Mouse (Mus musculus): Measurements from ENCODE around the gene Dcaf8. TPM values are rescaled to one million over a fixed set of nuclear protein-coding genes. Genes with fewer than 3 reads are reported as not detected.

Gene Dcaf8
- polyA plus RNA-seq, 1 experiment from 2014 or later = 134 TPM

- Histone ChIP-seq H3K4me1 (peaks cover 51% of the 10 kb centered on the region), H3K4me3 (peak overlapping the region; percentile 71), H3K9me3 (no peaks in the 10 kb centered on the region), H3K27ac (peak overlapping the region; percentile 91), H3K27me3 (no peaks in the 10 kb centered on the region), H3K36me3 (peaks cover 3% of the 10 kb centered on the region; the same call in 1 of the 2 replicates), H3K4me2 (peak overlapping the region; percentile 67), H3K9ac (0 out of 2 replicates have a peak overlapping the region, but pooled peaks have one; percentile 76)
- ATAC-seq (ENCODE audit: insufficient number of reproducible peaks, low FRiP score, low TSS enrichment, low read depth) = no peak
- 15% methylated on average over 7 of the region's 7 CpGs for WGBS
Observed at GRCm38 (mm10) chr1:172207111-172207584, 59.3 kb downstream of the Dcaf8 start.

- no peaks in the 10 kb centered on the region for H3K36me3 ChIP-seq
- H3K4me3 ChIP-seq = no peak overlapping the region
- H3K4me2 ChIP-seq = no peak overlapping the region
- WGBS = 49% methylated on average over 5 of the region's 5 CpGs
- H3K27me3 ChIP-seq = no peaks in the 10 kb centered on the region
- peaks cover 15% of the 10 kb centered on the region for H3K4me1 ChIP-seq
- no peak overlapping the region for H3K9ac ChIP-seq
- ATAC-seq (ENCODE audit: insufficient number of reproducible peaks, low FRiP score, low TSS enrichment, low read depth) = no peak
- H3K9me3 ChIP-seq = no peaks in the 10 kb centered on the region
- no peak overlapping the region for H3K27ac ChIP-seq
Observed at GRCm38 (mm10) chr1:172212776-172213175, 64.9 kb downstream of the Dcaf8 start.

- H3K9ac ChIP-seq = no peak overlapping the region
- no peak overlapping the region for H3K27ac ChIP-seq
- no peak overlapping the region for H3K4me2 ChIP-seq
- ATAC-seq (ENCODE audit: insufficient number of reproducible peaks, low FRiP score, low TSS enrichment, low read depth) = no peak
- no peaks in the 10 kb centered on the region for H3K36me3 ChIP-seq
- 70% methylated on average over 4 of the region's 4 CpGs for whole genome bisulfite sequencing
- no peaks in the 10 kb centered on the region for H3K9me3 ChIP-seq
- H3K4me3 ChIP-seq = no peak overlapping the region
- no peaks in the 10 kb centered on the region for H3K27me3 ChIP-seq
- H3K4me1 ChIP-seq = peaks cover 20% of the 10 kb centered on the region
Observed at GRCm38 (mm10) chr1:172213771-172214170, 65.9 kb downstream of the Dcaf8 start.

DNA sequence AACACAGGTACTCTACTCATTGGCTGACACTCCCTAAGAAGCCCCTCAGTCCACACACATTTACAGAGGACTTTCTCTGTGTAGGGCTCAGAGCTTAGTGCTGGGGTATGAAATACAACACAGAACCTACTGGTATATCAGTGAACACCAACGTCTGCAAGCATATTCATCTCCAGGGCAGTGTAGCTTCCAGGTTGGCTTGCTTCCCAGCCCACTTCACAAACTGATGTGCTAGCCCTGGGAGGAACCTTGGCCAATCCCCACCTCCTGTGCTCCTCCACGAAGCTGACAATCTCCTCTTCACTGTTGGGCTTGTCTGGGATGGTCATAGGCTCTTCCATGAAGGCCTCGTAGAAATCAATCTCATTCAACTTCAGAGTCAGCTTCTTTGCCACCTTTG lies 66.9 kb downstream of the Dcaf8 start:
- H3K4me1 ChIP-seq = peaks cover 30% of the 10 kb centered on the region
- no peaks in the 10 kb centered on the region for H3K36me3 ChIP-seq
- no peak overlapping the region for H3K4me2 ChIP-seq
- H3K27me3 ChIP-seq = no peaks in the 10 kb centered on the region
- 53% methylated on average over 3 of the region's 3 CpGs for WGBS
- ATAC-seq (ENCODE audit: insufficient number of reproducible peaks, low FRiP score, low TSS enrichment, low read depth) = no peak
- no peak overlapping the region for H3K4me3 ChIP-seq
- H3K27ac ChIP-seq = no peak overlapping the region
- no peak overlapping the region for H3K9ac ChIP-seq
- H3K9me3 ChIP-seq = no peaks in the 10 kb centered on the region

- H3K27ac ChIP-seq = peak overlapping the region; percentile 84
- peak overlapping the region; percentile 22 for H3K4me3 ChIP-seq
- H3K4me2 ChIP-seq = peak overlapping the region; percentile 40
- no peaks in the 10 kb centered on the region for H3K9me3 ChIP-seq
- peak overlapping the region; percentile 7; the same call in 1 of the 2 replicates for H3K9ac ChIP-seq
- peaks cover 54% of the 10 kb centered on the region for H3K4me1 ChIP-seq
- H3K27me3 ChIP-seq = no peaks in the 10 kb centered on the region
- no peaks in the 10 kb centered on the region for H3K36me3 ChIP-seq
- 0% methylated on average over 5 of the region's 5 CpGs for WGBS
- ATAC-seq (ENCODE audit: insufficient number of reproducible peaks, low FRiP score, low TSS enrichment, low read depth) = 0 out of 2 replicates have a peak, but pooled peaks have one; percentile 26
Observed at GRCm38 (mm10) chr1:172217148-172217547, 69.3 kb downstream of the Dcaf8 start.

- no peak overlapping the region for H3K4me3 ChIP-seq
- no peaks in the 10 kb centered on the region for H3K27me3 ChIP-seq
- WGBS = 62% methylated on average over 15 of the region's 15 CpGs
- no peak overlapping the region for H3K9ac ChIP-seq
- H3K4me2 ChIP-seq = no peak overlapping the region
- ATAC-seq (ENCODE audit: insufficient number of reproducible peaks, low FRiP score, low TSS enrichment, low read depth) = no peak
- H3K9me3 ChIP-seq = no peaks in the 10 kb centered on the region
- H3K36me3 ChIP-seq = no peaks in the 10 kb centered on the region
- peaks cover 56% of the 10 kb centered on the region for H3K4me1 ChIP-seq
- peak overlapping the region; percentile 87; the same call in 1 of the 2 replicates for H3K27ac ChIP-seq
Observed at GRCm38 (mm10) chr1:172218164-172218910, 70.5 kb downstream of the Dcaf8 start.

GRCm38 (mm10) chr1:172219451-172220406 lies 71.8 kb downstream of the Dcaf8 start, which contains the start of gene Casq1:
TSS of gene Casq1 (minus strand) at chr1:172219868.
- Histone ChIP-seq H3K27me3 (no peaks in the 10 kb centered on the region), H3K4me2 (no peak within 1 kb of the TSS), H3K9me3 (no peaks in the 10 kb centered on the region), H3K36me3 (no peaks in the 10 kb centered on the region), H3K4me3 (no peak within 1 kb of the TSS), H3K27ac (peak within 1 kb of the TSS; percentile 87), H3K4me1 (peaks cover 54% of the 10 kb centered on the region), H3K9ac (no peak within 1 kb of the TSS)
- ATAC-seq (ENCODE audit: insufficient number of reproducible peaks, low FRiP score, low TSS enrichment, low read depth) = 0 out of 2 replicates have a peak, but pooled peaks have one; percentile 4
- WGBS = 72% methylated on average over 19 of the region's 19 CpGs

GRCm38 (mm10) chr1:172220414-172220813 lies 72.5 kb downstream of the Dcaf8 start:
- ATAC-seq (ENCODE audit: insufficient number of reproducible peaks, low FRiP score, low TSS enrichment, low read depth) = peak; percentile 64

GRCm38 (mm10) chr1:172221297-172222063 lies 73.6 kb downstream of the Dcaf8 start:
- 27% methylated on average over 11 of the region's 11 CpGs for WGBS
- Histone ChIP-seq H3K27ac (peak overlapping the region; percentile 87), H3K4me3 (no peak overlapping the region), H3K36me3 (no peaks in the 10 kb centered on the region), H3K9me3 (no peaks in the 10 kb centered on the region), H3K4me2 (no peak overlapping the region), H3K27me3 (no peaks in the 10 kb centered on the region), H3K4me1 (peaks cover 51% of the 10 kb centered on the region), H3K9ac (no peak overlapping the region)
- peak; percentile 58 for ATAC-seq (ENCODE audit: insufficient number of reproducible peaks, low FRiP score, low TSS enrichment, low read depth)

More at GRCm38 (mm10) chr1:172220414-172220813, 72.5 kb downstream of the Dcaf8 start:
- peak overlapping the region; percentile 87 for H3K27ac ChIP-seq
- 26% methylated on average over 10 of the region's 10 CpGs for WGBS
- no peak overlapping the region for H3K4me2 ChIP-seq
- H3K9me3 ChIP-seq = no peaks in the 10 kb centered on the region
- no peaks in the 10 kb centered on the region for H3K27me3 ChIP-seq
- no peaks in the 10 kb centered on the region for H3K36me3 ChIP-seq
- H3K4me3 ChIP-seq = no peak overlapping the region
- peaks cover 51% of the 10 kb centered on the region for H3K4me1 ChIP-seq
- no peak overlapping the region for H3K9ac ChIP-seq

GRCm38 (mm10) chr1:172228209-172228608 lies 80.3 kb downstream of the Dcaf8 start:
- H3K27me3 ChIP-seq = no peaks in the 10 kb centered on the region
- H3K9me3 ChIP-seq = no peaks in the 10 kb centered on the region
- no peak overlapping the region for H3K4me2 ChIP-seq
- 83% methylated on average over 2 of the region's 2 CpGs for WGBS
- no peak overlapping the region for H3K27ac ChIP-seq
- no peaks in the 10 kb centered on the region for H3K36me3 ChIP-seq
- no peak overlapping the region for H3K4me3 ChIP-seq
- no peak overlapping the region for H3K9ac ChIP-seq
- H3K4me1 ChIP-seq = no peaks in the 10 kb centered on the region
- no peak for ATAC-seq (ENCODE audit: insufficient number of reproducible peaks, low FRiP score, low TSS enrichment, low read depth)

DNA sequence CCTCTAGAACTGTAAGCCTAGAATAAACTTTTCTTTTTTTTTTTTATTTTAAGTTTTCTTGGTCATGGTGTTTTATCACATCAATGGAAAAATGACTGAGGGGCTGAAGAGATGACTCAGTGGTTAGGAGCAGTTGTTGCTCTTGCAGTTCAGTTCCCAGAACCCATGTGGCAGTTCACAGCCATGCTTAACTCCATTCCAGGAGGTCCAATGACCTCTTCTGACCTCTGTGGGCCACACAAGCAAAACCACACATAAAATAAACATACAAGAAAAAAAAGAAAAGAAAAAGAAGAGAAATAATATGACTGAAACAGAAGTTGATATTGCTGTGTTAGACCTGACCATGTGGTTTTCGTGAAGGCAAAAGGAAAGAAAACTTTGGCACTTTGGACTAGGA lies 81.3 kb downstream of the Dcaf8 start:
- no peak overlapping the region for H3K4me3 ChIP-seq
- no peaks in the 10 kb centered on the region for H3K36me3 ChIP-seq
- ATAC-seq (ENCODE audit: insufficient number of reproducible peaks, low FRiP score, low TSS enrichment, low read depth) = no peak
- no peaks in the 10 kb centered on the region for H3K4me1 ChIP-seq
- H3K27me3 ChIP-seq = no peaks in the 10 kb centered on the region
- no peak overlapping the region for H3K9ac ChIP-seq
- no peak overlapping the region for H3K4me2 ChIP-seq
- no peak overlapping the region for H3K27ac ChIP-seq
- H3K9me3 ChIP-seq = no peaks in the 10 kb centered on the region
- 88% methylated on average over 1 of the region's 1 CpGs for WGBS

Data from limb, embryonic 15.5 days (tissue).